Mouse (Mus musculus) neural tube, embryonic 11.5 days (tissue): ENCODE measurements around the gene Rpl9. TPM values are rescaled to one million over a fixed set of nuclear protein-coding genes. Genes with fewer than 3 reads are reported as not detected.

ENCODE experiments used
- ATAC-seq: fragments of 200-750 bp; cut with Nextera tagmentation; 2 replicates; pipeline ENCODE4 v1.8.0; 2017; ENCODE audit warnings: moderate number of reproducible peaks, mild to moderate bottlenecking, moderate TSS enrichment, moderate library complexity; ENCODE audit not compliant: insufficient read depth, low FRiP score, low TSS enrichment
- DNase-seq: peaks from one replicate; pipeline ENCODE4 v3.0.0-alpha.2; 2015; ENCODE audit warnings: low spot score
- H3K27ac ChIP-seq: fragments of 300-500 bp; sonication (generic); 2 replicates; pipeline ENCODE4 v1.5.1; 2014; ENCODE audit warnings: low read depth, mild to moderate bottlenecking, low read length
- H3K27me3 ChIP-seq: fragments of 300-500 bp; sonication (generic); 2 replicates; pipeline ENCODE4 v1.6.1; 2014; ENCODE audit warnings: mild to moderate bottlenecking, low read length, mixed read lengths; ENCODE audit not compliant: control insufficient read depth, insufficient read depth
- H3K36me3 ChIP-seq: fragments of 300-500 bp; sonication (generic); 2 replicates; pipeline ENCODE4 v1.6.1; 2014; ENCODE audit warnings: mild to moderate bottlenecking, low read length, moderate library complexity, mixed read lengths; ENCODE audit not compliant: control insufficient read depth, insufficient read depth
- H3K4me1 ChIP-seq: fragments of 300-500 bp; sonication (generic); 2 replicates; pipeline ENCODE4 v1.6.1; 2014; ENCODE audit warnings: low read length, mixed read lengths; ENCODE audit not compliant: control insufficient read depth, insufficient read depth
- H3K4me2 ChIP-seq: fragments of 300-500 bp; sonication (generic); 2 replicates; pipeline ENCODE4 v1.6.1; 2014; ENCODE audit warnings: low read depth, mild to moderate bottlenecking, moderate library complexity
- H3K4me3 ChIP-seq: fragments of 300-500 bp; sonication (generic); 2 replicates; pipeline ENCODE4 v1.5.1; 2014; ENCODE audit warnings: low read depth, low read length
- H3K9ac ChIP-seq: fragments of 300-500 bp; sonication (generic); 2 replicates; pipeline ENCODE4 v1.6.1; 2014; ENCODE audit warnings: mild to moderate bottlenecking, low read length
- H3K9me3 ChIP-seq: fragments of 300-500 bp; sonication (generic); 2 replicates; pipeline ENCODE4 v1.6.1; 2016; ENCODE audit warnings: low read length; ENCODE audit not compliant: control insufficient read depth
- WGBS: fragments of 180-500 bp; shearing (Covaris S2); extraction: QIAGEN DNeasy Blood & Tissue Kit; methylation state at CpG from one replicate; pipeline ENCODE4 v1.1.7; 2014; 5-methylcytosine and 5-hydroxymethylcytosine counted together
- polyA plus RNA-seq: library from polyadenylated mRNA; unstranded; fragments of >200 nt; fragmentation: Nextera tagmentation; extraction: Ambion mirVana; gene quantifications from 2 replicates; pipeline ENCODE4 v1.2.1, GENCODE M21; 2014

Gene Rpl9
- polyA plus RNA-seq, 1 experiment from 2014 or later, result 856 TPM

DNA sequence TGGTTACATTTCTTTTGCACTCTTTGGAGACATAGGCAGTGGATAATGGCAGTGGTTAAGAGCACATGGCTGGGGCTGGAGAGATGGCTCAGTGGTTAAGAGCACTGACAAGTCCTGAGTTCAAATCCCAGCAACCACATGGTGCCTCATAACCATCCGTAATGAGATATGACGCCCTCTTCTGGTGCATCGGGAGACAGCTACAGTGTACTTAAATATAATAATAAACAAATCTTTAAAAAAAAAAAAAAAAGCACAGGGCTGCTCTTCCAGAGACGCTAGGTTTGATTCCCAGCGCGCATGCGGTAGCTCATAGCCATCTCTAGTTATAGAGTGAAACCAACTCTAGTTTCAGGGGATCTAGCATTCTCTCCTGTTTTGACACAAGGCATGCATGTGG is 3.2 kb upstream of the Rpl9 start:
- H3K27ac ChIP-seq, result no peak overlapping the region
- no peaks in the 10 kb centered on the region for H3K27me3 ChIP-seq
- H3K9ac ChIP-seq, result no peak overlapping the region
- no peaks in the 10 kb centered on the region for H3K9me3 ChIP-seq
- no peaks in the 10 kb centered on the region; the same call in 1 of the 2 replicates for H3K36me3 ChIP-seq
- 92% methylated on average over 7 of the region's 7 CpGs for WGBS
- H3K4me2 ChIP-seq, result no peak overlapping the region
- no peak for ATAC-seq
- DNase-seq, result no peak
- H3K4me1 ChIP-seq, result peaks cover 4% of the 10 kb centered on the region; the same call in 1 of the 2 replicates
- no peak overlapping the region for H3K4me3 ChIP-seq

DNA sequence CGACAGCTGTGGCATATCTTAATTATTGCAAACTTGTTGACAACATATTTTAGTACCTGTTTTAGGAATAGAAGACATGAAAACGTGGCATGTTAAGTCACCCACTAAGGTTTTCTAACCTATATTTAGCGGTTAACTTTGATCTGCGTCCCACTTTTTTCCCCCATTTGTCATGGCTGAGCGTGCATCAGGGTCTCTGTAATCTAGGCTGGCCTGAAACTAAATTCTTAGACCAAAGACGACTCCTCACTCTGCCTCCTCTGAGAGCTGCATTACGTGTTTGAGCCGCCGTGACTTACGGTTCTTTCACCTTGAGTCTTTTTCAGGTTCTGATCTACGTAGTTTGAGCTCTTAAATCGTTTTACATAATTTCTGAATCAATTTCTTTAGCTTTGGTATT is 509 bp upstream of the Rpl9 start:
- H3K27ac ChIP-seq, result no peak overlapping the region
- peak; percentile 61 for ATAC-seq
- H3K9me3 ChIP-seq, result no peaks in the 10 kb centered on the region
- H3K4me1 ChIP-seq, result peaks cover 4% of the 10 kb centered on the region; the same call in 1 of the 2 replicates
- WGBS, result 5% methylated on average over 12 of the region's 12 CpGs
- H3K4me3 ChIP-seq, result peak overlapping the region; percentile 99
- H3K27me3 ChIP-seq, result no peaks in the 10 kb centered on the region
- peak overlapping the region; percentile 68 for H3K9ac ChIP-seq
- DNase-seq, result peak; percentile 33
- H3K4me2 ChIP-seq, result peak overlapping the region; percentile 66
- H3K36me3 ChIP-seq, result peaks cover 13% of the 10 kb centered on the region

DNA sequence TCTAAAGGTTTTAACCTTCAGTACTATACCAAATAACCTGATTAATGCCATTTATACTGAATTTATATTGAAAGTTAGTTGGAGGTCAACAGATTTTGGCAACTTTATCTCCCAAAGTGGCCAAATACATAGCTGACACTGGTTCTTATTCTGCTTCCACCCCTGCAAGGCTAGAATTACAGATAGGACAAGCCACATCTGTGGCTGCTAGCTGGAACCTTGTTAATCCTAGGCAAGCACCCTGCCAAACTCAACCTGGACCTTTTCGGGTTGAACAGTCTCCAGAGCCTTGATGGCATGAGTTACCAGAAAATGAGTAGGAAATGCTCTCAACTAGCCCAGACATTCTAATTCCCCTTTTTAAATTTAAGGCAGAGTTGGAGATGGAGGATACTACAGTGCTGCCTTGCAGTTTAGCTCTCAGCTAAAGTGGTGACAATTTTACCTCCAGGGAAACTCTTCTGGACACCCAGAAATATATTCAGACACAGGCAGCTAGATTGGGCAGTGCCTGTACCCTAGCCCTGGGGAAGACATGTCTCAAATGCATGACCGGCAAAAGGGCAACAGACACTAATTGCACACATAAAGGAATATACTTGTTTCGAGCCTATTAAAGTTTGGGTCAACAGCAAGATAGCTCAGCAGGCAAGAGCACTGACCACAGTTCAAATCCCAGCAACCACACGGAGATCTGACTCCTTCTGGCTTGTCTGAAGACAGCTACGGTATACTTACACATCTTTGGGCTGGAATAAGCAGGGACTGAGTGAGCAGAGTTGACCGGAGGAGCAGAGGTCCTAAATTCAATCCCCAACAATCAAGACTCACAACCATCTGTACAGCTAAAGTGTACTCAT is 4.0 kb downstream of the Rpl9 start:
- Histone ChIP-seq H3K4me1 (peaks cover 4% of the 10 kb centered on the region; the same call in 1 of the 2 replicates), H3K36me3 (peaks cover 13% of the 10 kb centered on the region), H3K27me3 (no peaks in the 10 kb centered on the region), H3K4me2 (no peak overlapping the region), H3K9ac (no peak overlapping the region), H3K9me3 (no peaks in the 10 kb centered on the region), H3K4me3 (no peak overlapping the region), H3K27ac (no peak overlapping the region)
- DNase-seq (no peak), ATAC-seq (no peak)
- 80% methylated on average over 6 of the region's 6 CpGs for WGBS

DNA sequence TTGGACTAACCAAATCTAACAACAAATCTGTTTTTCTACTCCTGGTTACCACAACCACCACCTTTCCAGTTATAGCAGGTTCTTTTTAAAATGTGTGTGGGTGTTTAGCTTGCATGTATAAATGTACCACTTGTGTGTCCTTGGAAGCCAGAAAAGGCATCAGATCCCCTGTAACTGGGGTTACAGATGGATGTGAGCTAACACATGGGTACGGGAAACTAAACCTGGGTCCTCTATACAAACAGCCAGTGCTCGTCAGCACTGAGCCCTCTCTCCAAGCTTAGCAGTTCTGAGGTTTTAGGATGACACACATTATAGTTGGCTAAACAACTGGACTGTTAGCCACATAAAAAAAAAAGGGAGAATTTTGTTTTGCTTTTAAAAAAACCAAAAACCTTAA is 5.5 kb downstream of the Rpl9 start:
- Histone ChIP-seq H3K9ac (no peak overlapping the region), H3K4me2 (no peak overlapping the region), H3K27me3 (no peaks in the 10 kb centered on the region), H3K36me3 (peaks cover 13% of the 10 kb centered on the region), H3K4me3 (no peak overlapping the region), H3K27ac (no peak overlapping the region), H3K9me3 (no peaks in the 10 kb centered on the region), H3K4me1 (peaks cover 4% of the 10 kb centered on the region; the same call in 1 of the 2 replicates)
- 65% methylated on average over 2 of the region's 2 CpGs for WGBS
- no peak for ATAC-seq
- DNase-seq, result no peak

DNA sequence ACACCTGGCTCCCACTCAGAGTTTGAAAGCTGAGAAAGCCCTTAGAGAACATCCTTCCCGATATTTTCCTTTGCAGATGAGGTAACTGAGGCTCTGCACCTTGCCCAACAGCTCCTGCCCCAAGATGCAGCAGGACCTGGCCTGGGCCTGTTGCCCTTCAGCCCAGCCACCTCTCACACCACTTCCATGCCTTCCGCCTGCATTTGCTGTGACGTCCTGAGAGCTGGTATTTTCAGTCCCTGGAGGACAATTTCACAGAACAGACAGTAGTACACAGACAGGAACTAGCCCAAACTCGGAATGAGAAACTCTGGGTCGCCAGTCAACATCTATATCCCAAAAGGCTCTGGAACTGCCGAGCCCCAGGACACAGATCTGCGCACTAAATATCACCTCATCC is 16.5 kb downstream of the Rpl9 start:
- no peaks in the 10 kb centered on the region for H3K27me3 ChIP-seq
- no peak for DNase-seq
- ATAC-seq, result no peak
- no peak overlapping the region for H3K9ac ChIP-seq
- no peaks in the 10 kb centered on the region for H3K36me3 ChIP-seq
- no peak overlapping the region for H3K4me3 ChIP-seq
- H3K27ac ChIP-seq, result no peak overlapping the region
- WGBS, result 88% methylated on average over 7 of the region's 7 CpGs
- no peaks in the 10 kb centered on the region for H3K9me3 ChIP-seq
- H3K4me1 ChIP-seq, result no peaks in the 10 kb centered on the region
- no peak overlapping the region for H3K4me2 ChIP-seq

DNA sequence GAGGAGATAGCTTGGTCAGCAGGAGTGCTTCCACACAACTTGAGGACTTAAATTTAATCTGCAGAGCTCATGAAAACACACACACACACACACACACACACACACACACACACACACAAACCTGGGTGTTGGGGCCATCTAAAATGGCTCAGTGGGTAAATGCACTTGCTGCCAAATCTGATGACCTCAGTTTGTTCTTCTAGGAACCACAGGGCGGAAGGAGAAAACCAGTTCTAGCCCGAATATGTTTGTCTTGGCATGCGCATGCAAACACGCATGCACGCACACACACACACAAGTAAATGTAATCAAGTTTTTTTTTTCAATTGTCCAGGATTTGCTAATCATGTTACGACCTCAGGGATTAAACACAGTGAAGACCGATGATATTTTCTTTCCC is 19.7 kb downstream of the Rpl9 start:
- Histone ChIP-seq H3K36me3 (no peaks in the 10 kb centered on the region), H3K4me3 (no peak overlapping the region), H3K27ac (no peak overlapping the region), H3K9ac (no peak overlapping the region), H3K9me3 (no peaks in the 10 kb centered on the region), H3K4me1 (no peaks in the 10 kb centered on the region), H3K27me3 (no peaks in the 10 kb centered on the region), H3K4me2 (no peak overlapping the region)
- WGBS, result 97% methylated on average over 7 of the region's 7 CpGs
- ATAC-seq (no peak), DNase-seq (no peak)

DNA sequence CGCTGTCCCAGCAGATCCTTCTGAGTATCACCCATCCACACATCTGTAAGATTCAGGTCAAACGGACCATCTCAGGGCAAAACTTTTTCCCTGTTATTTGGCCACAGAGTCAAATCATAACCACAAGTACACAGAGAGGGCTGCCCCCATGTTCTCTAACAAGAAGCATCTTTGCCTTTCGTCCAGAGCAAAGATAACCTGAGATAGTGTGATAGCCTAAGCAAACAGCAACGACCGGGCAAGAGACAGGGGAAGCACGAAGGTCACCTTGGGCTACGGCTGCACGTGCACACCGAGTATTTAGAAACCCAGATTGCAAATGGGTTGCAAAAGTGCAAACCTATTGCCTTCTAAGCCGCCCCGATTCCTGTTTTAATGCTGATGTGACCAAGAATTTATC is 23.4 kb downstream of the Rpl9 start:
- Histone ChIP-seq H3K27me3 (no peaks in the 10 kb centered on the region), H3K4me1 (no peaks in the 10 kb centered on the region), H3K36me3 (no peaks in the 10 kb centered on the region), H3K4me2 (no peak overlapping the region), H3K9me3 (no peaks in the 10 kb centered on the region), H3K27ac (no peak overlapping the region), H3K4me3 (no peak overlapping the region), H3K9ac (no peak overlapping the region)
- ATAC-seq (no peak), DNase-seq (no peak)
- WGBS, result 91% methylated on average over 11 of the region's 11 CpGs

DNA sequence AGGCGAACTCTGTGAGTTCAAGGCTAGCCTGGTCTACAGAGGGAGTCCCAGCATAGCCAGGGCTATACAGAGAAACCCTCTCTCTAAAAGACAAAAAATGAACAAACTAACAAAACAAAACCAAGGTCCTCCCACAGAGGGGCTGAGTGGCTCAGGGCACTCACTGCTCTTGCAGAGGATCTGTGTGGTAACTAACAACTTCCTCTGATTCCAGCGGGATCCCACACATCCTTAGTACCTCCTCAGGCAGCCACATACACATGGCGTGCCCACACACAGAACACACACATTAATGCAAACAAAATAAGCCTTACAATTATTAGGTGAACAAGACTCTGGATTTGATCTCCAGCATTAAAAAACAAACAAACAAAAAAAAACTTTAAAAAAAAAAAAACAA is 33.5 kb downstream of the Rpl9 start:
- H3K27ac ChIP-seq, result no peak overlapping the region
- DNase-seq (no peak), ATAC-seq (no peak)
- H3K9ac ChIP-seq, result no peak overlapping the region
- H3K4me2 ChIP-seq, result no peak overlapping the region
- H3K4me3 ChIP-seq, result no peak overlapping the region
- WGBS, result 89% methylated on average over 3 of the region's 3 CpGs
- no peaks in the 10 kb centered on the region for H3K36me3 ChIP-seq
- H3K4me1 ChIP-seq, result no peaks in the 10 kb centered on the region
- H3K27me3 ChIP-seq, result no peaks in the 10 kb centered on the region
- H3K9me3 ChIP-seq, result no peaks in the 10 kb centered on the region

DNA sequence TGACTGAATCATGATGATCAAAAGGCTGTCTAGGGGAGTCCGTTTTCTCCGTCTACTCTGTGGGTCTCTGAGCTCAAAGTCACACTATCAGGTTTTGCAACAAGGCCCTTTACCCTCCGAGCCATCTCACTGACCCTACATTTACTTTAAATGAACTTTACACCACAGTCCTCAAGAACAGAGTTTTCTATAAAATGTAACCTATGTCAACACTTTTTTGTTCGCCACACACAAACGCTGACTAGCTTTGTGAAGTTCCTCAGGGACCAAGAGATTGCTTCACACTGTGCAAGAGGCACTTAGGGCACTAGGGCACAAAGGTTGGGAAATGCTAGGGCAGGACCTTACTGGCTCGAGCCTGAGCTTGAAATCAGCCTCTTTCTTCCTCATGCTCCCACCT is 34.4 kb downstream of the Rpl9 start:
- Histone ChIP-seq H3K36me3 (no peaks in the 10 kb centered on the region), H3K9me3 (no peaks in the 10 kb centered on the region), H3K4me2 (no peak overlapping the region), H3K9ac (no peak overlapping the region), H3K4me1 (no peaks in the 10 kb centered on the region), H3K4me3 (no peak overlapping the region), H3K27ac (no peak overlapping the region), H3K27me3 (no peaks in the 10 kb centered on the region)
- 84% methylated on average over 6 of the region's 6 CpGs for WGBS
- ATAC-seq (no peak), DNase-seq (no peak)
